Mouse (Mus musculus): ENCODE results near the gene Sema4g. TPM values are rescaled to one million over a fixed set of nuclear protein-coding genes. Genes with fewer than 3 reads are reported as not detected.

The Sema4g gene
- polyA plus RNA-seq, 1 experiment from 2014 or later: 5.9 TPM

- ATAC-seq (ENCODE audit: insufficient number of reproducible peaks, low FRiP score, low TSS enrichment, low read depth): no peak
- DNase-seq (ENCODE audit: low spot score): peak; percentile 68
- WGBS: 0% methylated on average over 34 of the region's 34 CpGs
- Histone ChIP-seq H3K27ac (replicated peaks; ENCODE audit: low read depth, low read length) (peak overlapping the region; percentile 92), H3K4me3 (ENCODE audit: low read depth, low read length) (peak overlapping the region; percentile 78), H3K36me3 (ENCODE audit: control insufficient read depth, insufficient read depth, low read length) (peaks cover 5% of the 10 kb centered on the region; the same call in 1 of the 2 replicates), H3K27me3 (ENCODE audit: control insufficient read depth, insufficient read depth, low read length) (no peaks in the 10 kb centered on the region), H3K9ac (ENCODE audit: low read length) (peak overlapping the region; percentile 75), H3K9me3 (ENCODE audit: control insufficient read depth, low read length) (no peaks in the 10 kb centered on the region), H3K4me1 (ENCODE audit: control insufficient read depth, insufficient read depth, low read length) (peaks cover 43% of the 10 kb centered on the region), H3K4me2 (ENCODE audit: low read depth, severe bottlenecking) (peak overlapping the region; percentile 95)
Observed at GRCm38 (mm10) chr19:45015518-45016281, 26.8 kb downstream of the Sema4g start.

GRCm38 (mm10) chr19:45016341-45017215 is 27.7 kb downstream of the Sema4g start:
- 1% methylated on average over 16 of the region's 18 CpGs for WGBS
- H3K4me1 ChIP-seq (ENCODE audit: control insufficient read depth, insufficient read depth, low read length): peaks cover 46% of the 10 kb centered on the region
- 0 out of 2 replicates have a peak, but pooled peaks have one; percentile 27 for ATAC-seq (ENCODE audit: insufficient number of reproducible peaks, low FRiP score, low TSS enrichment, low read depth)

DNA sequence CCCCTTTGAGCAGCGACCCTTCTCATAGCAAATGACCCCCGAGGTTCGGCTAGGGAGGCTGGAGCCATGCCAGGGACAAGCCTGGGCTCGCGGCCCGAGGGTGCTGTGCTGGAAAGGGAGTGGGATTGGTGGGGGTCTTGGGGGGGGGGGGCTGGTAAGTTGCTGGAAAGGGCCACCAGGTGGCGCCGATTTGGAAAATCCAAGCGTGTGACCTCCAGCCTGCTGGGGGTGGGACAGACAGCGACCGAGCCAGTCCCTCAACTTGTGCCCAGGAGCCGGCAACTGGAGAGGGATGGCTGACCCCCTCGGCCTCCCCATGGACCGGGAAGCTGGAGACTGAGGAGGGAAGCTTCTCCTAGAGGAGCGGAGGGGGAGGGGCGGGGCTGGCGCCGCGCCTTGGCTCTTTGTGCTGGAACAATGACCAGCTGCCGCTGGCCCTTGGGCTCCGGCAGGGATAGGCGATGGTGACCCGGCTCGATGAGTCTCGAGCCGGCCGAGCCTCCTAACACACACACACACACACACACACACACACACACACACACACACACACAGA is 28.4 kb downstream of the Sema4g start:
- H3K36me3 ChIP-seq (ENCODE audit: control insufficient read depth, insufficient read depth, low read length): no peaks in the 10 kb centered on the region
- H3K4me2 ChIP-seq (ENCODE audit: low read depth, severe bottlenecking): peak overlapping the region; percentile 95
- H3K9me3 ChIP-seq (ENCODE audit: control insufficient read depth, low read length): no peaks in the 10 kb centered on the region
- peak overlapping the region; percentile 95 for H3K9ac ChIP-seq (ENCODE audit: low read length)
- WGBS: 1% methylated on average over 25 of the region's 27 CpGs
- peak overlapping the region; percentile 78 for H3K4me3 ChIP-seq (ENCODE audit: low read depth, low read length)
- peak overlapping the region; percentile 92 for H3K27ac ChIP-seq (replicated peaks; ENCODE audit: low read depth, low read length)
- DNase-seq (ENCODE audit: low spot score): peak; percentile 85
- no peak; the same call in 1 of the 2 replicates for ATAC-seq (ENCODE audit: insufficient number of reproducible peaks, low FRiP score, low TSS enrichment, low read depth)
- peaks cover 44% of the 10 kb centered on the region for H3K4me1 ChIP-seq (ENCODE audit: control insufficient read depth, insufficient read depth, low read length)
- no peaks in the 10 kb centered on the region for H3K27me3 ChIP-seq (ENCODE audit: control insufficient read depth, insufficient read depth, low read length)

More at GRCm38 (mm10) chr19:45016341-45017215, 27.7 kb downstream of the Sema4g start:
- H3K9ac ChIP-seq (ENCODE audit: low read length): peak overlapping the region; percentile 95
- H3K4me3 ChIP-seq (ENCODE audit: low read depth, low read length): peak overlapping the region; percentile 78
- H3K27ac ChIP-seq (replicated peaks; ENCODE audit: low read depth, low read length): peak overlapping the region; percentile 92
- H3K4me2 ChIP-seq (ENCODE audit: low read depth, severe bottlenecking): peak overlapping the region; percentile 95
- no peaks in the 10 kb centered on the region for H3K9me3 ChIP-seq (ENCODE audit: control insufficient read depth, low read length)
- DNase-seq (ENCODE audit: low spot score): peak; percentile 68
- H3K27me3 ChIP-seq (ENCODE audit: control insufficient read depth, insufficient read depth, low read length): no peaks in the 10 kb centered on the region
- H3K36me3 ChIP-seq (ENCODE audit: control insufficient read depth, insufficient read depth, low read length): peaks cover 3% of the 10 kb centered on the region; the same call in 1 of the 2 replicates

DNA sequence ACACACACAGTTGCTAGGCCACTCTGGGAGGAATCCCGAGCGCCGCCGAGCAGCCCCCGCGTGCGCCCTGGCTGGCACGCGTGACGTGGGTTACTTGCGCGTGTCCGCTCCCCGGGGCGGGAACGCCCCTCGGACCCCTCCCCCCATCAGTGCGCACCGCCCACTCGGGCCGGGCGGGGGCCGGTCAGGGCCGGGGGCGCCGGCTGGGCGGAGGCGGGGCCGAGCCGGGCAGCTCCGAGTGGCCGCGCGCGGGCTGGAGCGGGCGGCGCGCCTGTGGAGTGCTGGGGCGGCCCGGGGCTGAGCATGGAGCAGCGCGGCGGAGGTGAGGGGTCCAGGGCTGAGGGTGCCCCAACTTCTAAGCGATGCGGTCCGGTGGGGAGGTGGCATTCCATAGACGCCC is 29.0 kb downstream of the Sema4g start:
- no peaks in the 10 kb centered on the region for H3K9me3 ChIP-seq (ENCODE audit: control insufficient read depth, low read length)
- peak overlapping the region; percentile 92 for H3K27ac ChIP-seq (replicated peaks; ENCODE audit: low read depth, low read length)
- peak overlapping the region; percentile 95 for H3K4me2 ChIP-seq (ENCODE audit: low read depth, severe bottlenecking)
- ATAC-seq (ENCODE audit: insufficient number of reproducible peaks, low FRiP score, low TSS enrichment, low read depth): peak; percentile 53
- 0% methylated on average over 36 of the region's 48 CpGs for WGBS
- peaks cover 38% of the 10 kb centered on the region for H3K4me1 ChIP-seq (ENCODE audit: control insufficient read depth, insufficient read depth, low read length)
- H3K4me3 ChIP-seq (ENCODE audit: low read depth, low read length): peak overlapping the region; percentile 78
- peaks cover 3% of the 10 kb centered on the region; the same call in 1 of the 2 replicates for H3K36me3 ChIP-seq (ENCODE audit: control insufficient read depth, insufficient read depth, low read length)
- no peaks in the 10 kb centered on the region for H3K27me3 ChIP-seq (ENCODE audit: control insufficient read depth, insufficient read depth, low read length)
- peak overlapping the region; percentile 95 for H3K9ac ChIP-seq (ENCODE audit: low read length)
- peak; percentile 91 for DNase-seq (ENCODE audit: low spot score)

GRCm38 (mm10) chr19:45018351-45018831 is 29.5 kb downstream of the Sema4g start:
- no peak for ATAC-seq (ENCODE audit: insufficient number of reproducible peaks, low FRiP score, low TSS enrichment, low read depth)
- Histone ChIP-seq H3K9me3 (ENCODE audit: control insufficient read depth, low read length) (no peaks in the 10 kb centered on the region), H3K27me3 (ENCODE audit: control insufficient read depth, insufficient read depth, low read length) (no peaks in the 10 kb centered on the region), H3K4me1 (ENCODE audit: control insufficient read depth, insufficient read depth, low read length) (peaks cover 35% of the 10 kb centered on the region), H3K36me3 (ENCODE audit: control insufficient read depth, insufficient read depth, low read length) (peaks cover 4% of the 10 kb centered on the region; the same call in 1 of the 2 replicates), H3K27ac (replicated peaks; ENCODE audit: low read depth, low read length) (peak overlapping the region; percentile 92), H3K4me2 (ENCODE audit: low read depth, severe bottlenecking) (peak overlapping the region; percentile 95), H3K4me3 (ENCODE audit: low read depth, low read length) (peak overlapping the region; percentile 78), H3K9ac (ENCODE audit: low read length) (peak overlapping the region; percentile 95)
- WGBS: under 1% methylated on average over 13 of the region's 13 CpGs
- DNase-seq (ENCODE audit: low spot score): peak; percentile 59

- 70% methylated on average over 6 of the region's 6 CpGs for WGBS
- H3K9me3 ChIP-seq (ENCODE audit: control insufficient read depth, low read length): no peaks in the 10 kb centered on the region
- no peak overlapping the region for H3K9ac ChIP-seq (ENCODE audit: low read length)
- H3K27ac ChIP-seq (replicated peaks; ENCODE audit: low read depth, low read length): no peak overlapping the region
- H3K4me3 ChIP-seq (ENCODE audit: low read depth, low read length): no peak overlapping the region
- peaks cover 17% of the 10 kb centered on the region for H3K36me3 ChIP-seq (ENCODE audit: control insufficient read depth, insufficient read depth, low read length)
- DNase-seq (ENCODE audit: low spot score) (no peak), ATAC-seq (ENCODE audit: insufficient number of reproducible peaks, low FRiP score, low TSS enrichment, low read depth) (no peak)
- H3K4me2 ChIP-seq (ENCODE audit: low read depth, severe bottlenecking): peak overlapping the region; percentile 13; the same call in 1 of the 2 replicates
- H3K4me1 ChIP-seq (ENCODE audit: control insufficient read depth, insufficient read depth, low read length): peaks cover 21% of the 10 kb centered on the region
- H3K27me3 ChIP-seq (ENCODE audit: control insufficient read depth, insufficient read depth, low read length): no peaks in the 10 kb centered on the region
Observed at GRCm38 (mm10) chr19:45020348-45020747, 31.4 kb downstream of the Sema4g start.

- ATAC-seq (ENCODE audit: insufficient number of reproducible peaks, low FRiP score, low TSS enrichment, low read depth) (no peak), DNase-seq (ENCODE audit: low spot score) (no peak)
- Histone ChIP-seq H3K9ac (ENCODE audit: low read length) (no peak overlapping the region), H3K4me1 (ENCODE audit: control insufficient read depth, insufficient read depth, low read length) (peaks cover 13% of the 10 kb centered on the region; the same call in 1 of the 2 replicates), H3K27me3 (ENCODE audit: control insufficient read depth, insufficient read depth, low read length) (no peaks in the 10 kb centered on the region), H3K27ac (replicated peaks; ENCODE audit: low read depth, low read length) (no peak overlapping the region), H3K36me3 (ENCODE audit: control insufficient read depth, insufficient read depth, low read length) (peaks cover 27% of the 10 kb centered on the region), H3K4me3 (ENCODE audit: low read depth, low read length) (no peak overlapping the region), H3K9me3 (ENCODE audit: control insufficient read depth, low read length) (no peaks in the 10 kb centered on the region), H3K4me2 (ENCODE audit: low read depth, severe bottlenecking) (no peak overlapping the region)
- 95% methylated on average over 15 of the region's 15 CpGs for WGBS
Observed at GRCm38 (mm10) chr19:45021362-45021761, 32.5 kb downstream of the Sema4g start.

DNA sequence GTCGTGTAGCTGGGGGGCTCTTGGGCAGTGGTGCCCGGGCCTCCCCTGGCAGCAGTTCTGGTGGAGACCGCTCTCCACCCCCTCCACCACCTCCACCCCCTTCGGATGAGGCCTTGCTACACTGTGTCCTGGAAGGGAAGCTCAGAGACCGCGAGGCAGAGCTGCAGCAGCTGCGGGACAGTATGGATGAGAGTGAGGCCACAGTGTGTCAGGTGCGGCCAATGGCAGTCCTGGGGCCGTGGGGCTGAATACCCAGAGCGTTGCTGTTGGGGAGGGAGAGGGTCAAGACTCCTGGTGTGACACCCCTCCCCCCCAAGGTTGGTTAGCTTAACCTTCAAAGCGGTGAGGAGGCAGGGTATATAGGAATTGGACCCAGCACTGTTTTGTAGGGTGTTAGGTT is 35.1 kb downstream of the Sema4g start:
- H3K9me3 ChIP-seq (ENCODE audit: control insufficient read depth, low read length): no peaks in the 10 kb centered on the region
- ATAC-seq (ENCODE audit: insufficient number of reproducible peaks, low FRiP score, low TSS enrichment, low read depth): no peak
- H3K27me3 ChIP-seq (ENCODE audit: control insufficient read depth, insufficient read depth, low read length): no peaks in the 10 kb centered on the region
- peaks cover 31% of the 10 kb centered on the region for H3K36me3 ChIP-seq (ENCODE audit: control insufficient read depth, insufficient read depth, low read length)
- H3K4me1 ChIP-seq (ENCODE audit: control insufficient read depth, insufficient read depth, low read length): peaks cover 11% of the 10 kb centered on the region; the same call in 1 of the 2 replicates
- H3K4me2 ChIP-seq (ENCODE audit: low read depth, severe bottlenecking): no peak overlapping the region
- H3K9ac ChIP-seq (ENCODE audit: low read length): no peak overlapping the region
- DNase-seq (ENCODE audit: low spot score): no peak
- H3K4me3 ChIP-seq (ENCODE audit: low read depth, low read length): no peak overlapping the region
- 89% methylated on average over 11 of the region's 11 CpGs for WGBS
- no peak overlapping the region for H3K27ac ChIP-seq (replicated peaks; ENCODE audit: low read depth, low read length)

All from limb, embryonic 11.5 days (tissue).